Mouse (Mus musculus): Measurements from ENCODE around the gene Nxpe5. TPM values are rescaled to one million over a fixed set of nuclear protein-coding genes. Genes with fewer than 3 reads are reported as not detected.

Gene Nxpe5
- polyA plus RNA-seq, 1 experiment: 0.14 TPM

GRCm38 (mm10) chr5:138258993-138259392, 33.3 kb downstream of the Nxpe5 start:
- Histone ChIP-seq H3K4me3 (ENCODE audit: control insufficient read depth, low read depth, low read length) (no peak overlapping the region), H3K27ac (ENCODE audit: control insufficient read depth, insufficient read depth, low read depth, low read length) (no peak overlapping the region), H3K27me3 (ENCODE audit: control insufficient read depth, insufficient read depth, low read length) (no peaks in the 10 kb centered on the region), H3K36me3 (ENCODE audit: control insufficient read depth, insufficient read depth, low read length) (peaks cover 3% of the 10 kb centered on the region), H3K4me1 (ENCODE audit: control insufficient read depth, insufficient read depth, low read length) (peaks cover 13% of the 10 kb centered on the region)
- no peak for TF ChIP-seq POLR2A (IDR thresholded peaks at IDR 0.05; ENCODE audit: control insufficient read depth, low read depth, low read length)
- TF ChIP-seq CTCF (IDR thresholded peaks at IDR 0.05; ENCODE audit: control insufficient read depth, insufficient read depth, insufficient replicate concordance, low read depth, low read length): no peak

DNA sequence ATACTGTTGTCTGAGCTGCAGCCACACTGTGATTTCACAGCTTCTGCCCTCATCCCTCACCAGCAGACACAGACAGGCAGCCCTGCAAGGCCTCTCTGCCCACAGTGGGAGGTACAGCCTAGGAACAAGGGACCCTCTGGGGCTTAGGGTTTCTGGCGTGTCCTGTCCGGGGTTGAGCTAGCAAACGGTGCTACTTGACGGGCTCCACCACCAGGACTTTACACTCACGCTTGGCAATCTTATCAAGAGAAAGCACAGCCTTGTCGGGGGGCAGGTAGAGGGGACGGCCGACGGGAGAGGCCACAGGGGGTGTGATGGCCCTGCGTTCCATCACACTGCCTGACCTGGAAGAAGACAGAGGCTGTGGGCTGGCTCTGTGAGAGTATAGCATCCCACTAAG, 34.4 kb downstream of the Nxpe5 start:
- H3K27ac ChIP-seq (ENCODE audit: control insufficient read depth, insufficient read depth, low read depth, low read length): no peak overlapping the region
- TF ChIP-seq CTCF (IDR thresholded peaks at IDR 0.05; ENCODE audit: control insufficient read depth, insufficient read depth, insufficient replicate concordance, low read depth, low read length) (no peak), POLR2A (IDR thresholded peaks at IDR 0.05; ENCODE audit: control insufficient read depth, low read depth, low read length) (no peak)
- no peak overlapping the region for H3K4me3 ChIP-seq (ENCODE audit: control insufficient read depth, low read depth, low read length)
- H3K4me1 ChIP-seq (ENCODE audit: control insufficient read depth, insufficient read depth, low read length): peaks cover 15% of the 10 kb centered on the region
- peaks cover 3% of the 10 kb centered on the region for H3K36me3 ChIP-seq (ENCODE audit: control insufficient read depth, insufficient read depth, low read length)
- H3K27me3 ChIP-seq (ENCODE audit: control insufficient read depth, insufficient read depth, low read length): no peaks in the 10 kb centered on the region

GRCm38 (mm10) chr5:138260834-138261233, 35.1 kb downstream of the Nxpe5 start:
- H3K36me3 ChIP-seq (ENCODE audit: control insufficient read depth, insufficient read depth, low read length): peaks cover 3% of the 10 kb centered on the region
- H3K27ac ChIP-seq (ENCODE audit: control insufficient read depth, insufficient read depth, low read depth, low read length): no peak overlapping the region
- no peak overlapping the region for H3K4me3 ChIP-seq (ENCODE audit: control insufficient read depth, low read depth, low read length)
- peaks cover 13% of the 10 kb centered on the region for H3K4me1 ChIP-seq (ENCODE audit: control insufficient read depth, insufficient read depth, low read length)
- TF ChIP-seq CTCF (IDR thresholded peaks at IDR 0.05; ENCODE audit: control insufficient read depth, insufficient read depth, insufficient replicate concordance, low read depth, low read length): no peak
- TF ChIP-seq POLR2A (IDR thresholded peaks at IDR 0.05; ENCODE audit: control insufficient read depth, low read depth, low read length): no peak
- H3K27me3 ChIP-seq (ENCODE audit: control insufficient read depth, insufficient read depth, low read length): no peaks in the 10 kb centered on the region

DNA sequence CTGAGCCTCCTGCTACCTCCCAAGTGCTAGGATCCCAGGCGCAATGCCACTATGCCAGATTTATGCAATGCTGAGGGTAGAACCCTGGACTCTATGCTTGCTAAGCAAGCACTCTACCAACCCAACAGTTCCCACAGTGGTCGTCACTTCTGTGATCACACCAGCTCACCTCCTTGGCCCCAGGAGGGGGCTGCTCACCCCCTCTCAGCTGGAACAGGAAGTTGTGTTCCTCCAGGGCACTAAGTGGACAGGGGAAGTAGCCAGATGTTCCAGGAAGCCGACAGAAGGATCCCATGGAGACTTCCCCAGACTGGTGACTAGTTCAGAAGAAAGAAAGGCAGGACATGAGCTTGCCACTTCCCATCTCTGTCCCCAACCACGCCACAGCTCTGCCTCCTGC, 36.3 kb downstream of the Nxpe5 start:
- Histone ChIP-seq H3K27me3 (ENCODE audit: control insufficient read depth, insufficient read depth, low read length) (no peaks in the 10 kb centered on the region), H3K4me1 (ENCODE audit: control insufficient read depth, insufficient read depth, low read length) (peaks cover 8% of the 10 kb centered on the region), H3K36me3 (ENCODE audit: control insufficient read depth, insufficient read depth, low read length) (peaks cover 3% of the 10 kb centered on the region), H3K4me3 (ENCODE audit: control insufficient read depth, low read depth, low read length) (no peak overlapping the region), H3K27ac (ENCODE audit: control insufficient read depth, insufficient read depth, low read depth, low read length) (no peak overlapping the region)
- TF ChIP-seq POLR2A (IDR thresholded peaks at IDR 0.05; ENCODE audit: control insufficient read depth, low read depth, low read length): no peak
- TF ChIP-seq CTCF (IDR thresholded peaks at IDR 0.05; ENCODE audit: control insufficient read depth, insufficient read depth, insufficient replicate concordance, low read depth, low read length): no peak

GRCm38 (mm10) chr5:138262582-138263240, 37.0 kb downstream of the Nxpe5 start:
- no peaks in the 10 kb centered on the region for H3K27me3 ChIP-seq (ENCODE audit: control insufficient read depth, insufficient read depth, low read length)
- H3K4me3 ChIP-seq (ENCODE audit: control insufficient read depth, low read depth, low read length): peak overlapping the region; percentile 95
- TF ChIP-seq POLR2A (IDR thresholded peaks at IDR 0.05; ENCODE audit: control insufficient read depth, low read depth, low read length) (no peak), CTCF (IDR thresholded peaks at IDR 0.05; ENCODE audit: control insufficient read depth, insufficient read depth, insufficient replicate concordance, low read depth, low read length) (no peak)
- no peak overlapping the region for H3K27ac ChIP-seq (ENCODE audit: control insufficient read depth, insufficient read depth, low read depth, low read length)
- H3K4me1 ChIP-seq (ENCODE audit: control insufficient read depth, insufficient read depth, low read length): peaks cover 8% of the 10 kb centered on the region
- H3K36me3 ChIP-seq (ENCODE audit: control insufficient read depth, insufficient read depth, low read length): peaks cover 3% of the 10 kb centered on the region

GRCm38 (mm10) chr5:138263260-138264206, 37.8 kb downstream of the Nxpe5 start, which contains the start of gene BC037034:
BC037034 (minus strand) TSS chr5:138264033.
- Histone ChIP-seq H3K27ac (ENCODE audit: control insufficient read depth, insufficient read depth, low read depth, low read length) (peak within 1 kb of the TSS; percentile 51), H3K4me3 (ENCODE audit: control insufficient read depth, low read depth, low read length) (peak within 1 kb of the TSS; percentile 95)

GRCm38 (mm10) chr5:138264207-138264578, 38.5 kb downstream of the Nxpe5 start:
- H3K36me3 ChIP-seq (ENCODE audit: control insufficient read depth, insufficient read depth, low read length): peaks cover 3% of the 10 kb centered on the region

More at GRCm38 (mm10) chr5:138263260-138264206, 37.8 kb downstream of the Nxpe5 start, which contains the start of gene BC037034:
- Histone ChIP-seq H3K4me1 (ENCODE audit: control insufficient read depth, insufficient read depth, low read length) (peaks cover 8% of the 10 kb centered on the region), H3K36me3 (ENCODE audit: control insufficient read depth, insufficient read depth, low read length) (peaks cover 3% of the 10 kb centered on the region), H3K27me3 (ENCODE audit: control insufficient read depth, insufficient read depth, low read length) (no peaks in the 10 kb centered on the region)
- TF ChIP-seq CTCF (IDR thresholded peaks at IDR 0.05; ENCODE audit: control insufficient read depth, insufficient read depth, insufficient replicate concordance, low read depth, low read length) (no peak), POLR2A (IDR thresholded peaks at IDR 0.05; ENCODE audit: control insufficient read depth, low read depth, low read length) (peak; percentile 84)

More at GRCm38 (mm10) chr5:138264207-138264578, 38.5 kb downstream of the Nxpe5 start:
- H3K4me3 ChIP-seq (ENCODE audit: control insufficient read depth, low read depth, low read length): peak overlapping the region; percentile 95
- TF ChIP-seq POLR2A (IDR thresholded peaks at IDR 0.05; ENCODE audit: control insufficient read depth, low read depth, low read length) (no peak), CTCF (IDR thresholded peaks at IDR 0.05; ENCODE audit: control insufficient read depth, insufficient read depth, insufficient replicate concordance, low read depth, low read length) (no peak)
- H3K4me1 ChIP-seq (ENCODE audit: control insufficient read depth, insufficient read depth, low read length): peaks cover 8% of the 10 kb centered on the region
- H3K27ac ChIP-seq (ENCODE audit: control insufficient read depth, insufficient read depth, low read depth, low read length): peak overlapping the region; percentile 10
- H3K27me3 ChIP-seq (ENCODE audit: control insufficient read depth, insufficient read depth, low read length): no peaks in the 10 kb centered on the region
